Mouse (Mus musculus) neural tube, embryonic 15.5 days (tissue): Measurements from ENCODE around the gene Tmem115. TPM values are rescaled to one million over a fixed set of nuclear protein-coding genes. Genes with fewer than 3 reads are reported as not detected.

Source experiments
- ATAC-seq: fragments of 200-750 bp; cut with Nextera tagmentation; 2 replicates; pipeline ENCODE4 v1.8.0; 2017; ENCODE audit warnings: mild to moderate bottlenecking, moderate TSS enrichment, moderate library complexity; ENCODE audit not compliant: low FRiP score
- H3K27ac ChIP-seq: fragments of 300-500 bp; sonication (generic); replicated peaks from 2 replicates; pipeline ENCODE4 v1.5.1; 2015; ENCODE audit warnings: mild to moderate bottlenecking, inconsistent platforms
- H3K27me3 ChIP-seq: fragments of 300-500 bp; sonication (generic); replicated peaks from 2 replicates; pipeline ENCODE4 v1.6.1; 2015; ENCODE audit warnings: inconsistent platforms
- H3K36me3 ChIP-seq: fragments of 300-500 bp; sonication (generic); 2 replicates; pipeline ENCODE4 v1.6.1; 2015; ENCODE audit warnings: inconsistent platforms
- H3K4me1 ChIP-seq: fragments of 300-500 bp; sonication (generic); 2 replicates; pipeline ENCODE4 v1.6.1; 2015; ENCODE audit warnings: inconsistent platforms
- H3K4me2 ChIP-seq: fragments of 300-500 bp; sonication (generic); 2 replicates; pipeline ENCODE4 v1.6.1; 2015; ENCODE audit warnings: inconsistent platforms, mild to moderate bottlenecking, moderate library complexity
- H3K4me3 ChIP-seq: fragments of 300-500 bp; sonication (generic); replicated peaks from 2 replicates; pipeline ENCODE4 v1.5.1; 2015; ENCODE audit warnings: mild to moderate bottlenecking, inconsistent platforms
- H3K9ac ChIP-seq: fragments of 300-500 bp; sonication (generic); replicated peaks from 2 replicates; pipeline ENCODE4 v1.6.1; 2015; ENCODE audit warnings: mild to moderate bottlenecking, inconsistent platforms
- H3K9me3 ChIP-seq: fragments of 300-500 bp; sonication (generic); replicated peaks from 2 replicates; pipeline ENCODE4 v1.6.1; 2016; ENCODE audit warnings: inconsistent platforms
- WGBS: fragments of 180-500 bp; shearing (Covaris S2); methylation state at CpG from one replicate; pipeline ENCODE4 v1.1.7; 2015; ENCODE audit warnings: mixed read lengths; 5-methylcytosine and 5-hydroxymethylcytosine counted together
- polyA plus RNA-seq: library from polyadenylated mRNA; unstranded; fragments of >200 nt; fragmentation: Nextera tagmentation; extraction: Ambion mirVana; gene quantifications from 2 replicates; pipeline ENCODE4 v1.2.1, GENCODE M21; 2015

Tmem115 gene
- polyA plus RNA-seq, 1 experiment from 2014 or later = 45.7 TPM

DNA sequence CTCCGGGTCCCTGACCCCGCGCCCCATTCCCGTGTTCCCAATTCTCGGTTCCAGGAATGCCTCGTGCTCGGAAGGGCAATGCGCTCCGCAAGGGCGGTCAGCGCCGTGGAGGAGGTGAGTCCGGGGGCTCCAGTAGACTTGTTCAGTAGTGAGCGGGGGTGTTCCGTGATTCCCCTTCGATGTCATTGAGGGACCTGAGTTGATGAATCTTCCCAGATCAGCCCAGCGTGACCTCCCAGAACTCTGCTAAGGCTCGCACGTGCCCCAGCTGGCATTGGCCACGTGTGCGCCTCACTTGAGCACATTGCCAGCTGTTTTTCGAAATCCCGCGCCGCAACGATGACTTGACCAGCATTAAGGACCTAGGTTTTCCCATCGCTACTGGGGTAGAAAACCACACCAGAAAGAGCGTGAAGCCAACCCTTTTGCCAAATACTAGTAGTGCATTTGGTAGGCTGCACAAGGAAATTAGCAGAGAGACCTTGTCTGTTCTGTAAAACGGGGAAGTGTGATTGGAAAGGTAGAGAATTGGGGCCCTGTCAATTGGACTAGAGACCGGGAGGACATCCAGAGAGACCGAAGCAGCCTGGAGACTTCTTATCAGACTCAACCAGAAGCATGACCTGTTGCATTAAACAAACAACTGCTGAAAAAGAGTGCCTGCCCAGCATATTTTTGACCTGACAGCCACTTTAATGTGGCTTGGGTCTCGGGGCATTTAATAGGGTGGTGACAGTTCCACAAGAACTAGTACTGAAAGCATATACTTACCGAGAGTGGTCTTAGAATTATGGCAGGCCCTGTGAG, 54.3 kb downstream of the Tmem115 start:
- ATAC-seq = peak; percentile 45
- peak overlapping the region; percentile 65 for H3K9ac ChIP-seq
- no peaks in the 10 kb centered on the region for H3K27me3 ChIP-seq
- H3K36me3 ChIP-seq = peaks cover 25% of the 10 kb centered on the region
- H3K27ac ChIP-seq = peak overlapping the region; percentile 72
- H3K9me3 ChIP-seq = no peaks in the 10 kb centered on the region
- peak overlapping the region; percentile 75 for H3K4me2 ChIP-seq
- WGBS = 5% methylated on average over 33 of the region's 33 CpGs
- H3K4me1 ChIP-seq = peaks cover 17% of the 10 kb centered on the region
- H3K4me3 ChIP-seq = peak overlapping the region; percentile 84

Other genes with a start within 250 kb of the Tmem115 start
- 2.2 and 9.4 TPM in 2 replicates for gene Mapkapk3, start 244.1 kb upstream of the Tmem115 start, polyA plus RNA-seq
- 12.6 and 15.5 TPM in 2 replicates for gene Cish, start 237.9 kb upstream of the Tmem115 start, polyA plus RNA-seq
- gene Hemk1, start 195.6 kb upstream of the Tmem115 start, polyA plus RNA-seq = 16.3 and 18.2 TPM in 2 replicates
- gene 6430571L13Rik, start 193.3 kb upstream of the Tmem115 start, polyA plus RNA-seq = 7.8 and 9.1 TPM in 2 replicates
- 7.6 and 9.8 TPM in 2 replicates for gene Cacna2d2, start 134.3 kb upstream of the Tmem115 start, polyA plus RNA-seq
- 46.9 and 53.9 TPM in 2 replicates for gene Cyb561d2, start 8.2 kb downstream of the Tmem115 start, polyA plus RNA-seq
- gene Nprl2, start 8.3 kb downstream of the Tmem115 start, polyA plus RNA-seq = 67.5 and 77.9 TPM in 2 replicates
- gene Zmynd10, start 13.4 kb downstream of the Tmem115 start, polyA plus RNA-seq = 1.6 and 2.6 TPM in 2 replicates
- 41.2 and 46.1 TPM in 2 replicates for gene Rassf1, start 17.6 kb downstream of the Tmem115 start, polyA plus RNA-seq
- gene Tusc2, start 29.3 kb downstream of the Tmem115 start, polyA plus RNA-seq = 112 and 125 TPM in 2 replicates
- gene Hyal2, start 34.0 kb downstream of the Tmem115 start, polyA plus RNA-seq = 56.0 and 57.3 TPM in 2 replicates
- 8.5 and 11.0 TPM in 2 replicates for gene Hyal1, start 43.0 kb downstream of the Tmem115 start, polyA plus RNA-seq
- gene Naa80, start 44.9 kb downstream of the Tmem115 start, polyA plus RNA-seq = 16.9 and 19.7 TPM in 2 replicates
- gene Hyal3, start 46.9 kb downstream of the Tmem115 start, polyA plus RNA-seq = 2.0 and 2.2 TPM in 2 replicates
- gene Ifrd2, start 53.7 kb downstream of the Tmem115 start, polyA plus RNA-seq = 14.4 and 25.2 TPM in 2 replicates
- 6.6 and 9.7 TPM in 2 replicates for gene Sema3b, start 75.3 kb downstream of the Tmem115 start, polyA plus RNA-seq
- 262 and 325 TPM in 2 replicates for gene Gnai2, start 101.4 kb downstream of the Tmem115 start, polyA plus RNA-seq
- 35.1 and 35.4 TPM in 2 replicates for gene Slc38a3, start 135.6 kb downstream of the Tmem115 start, polyA plus RNA-seq
- 2.5 and 2.9 TPM in 2 replicates for gene Gnat1, start 145.8 kb downstream of the Tmem115 start, polyA plus RNA-seq
- 10.2 and 12.5 TPM in 2 replicates for gene Sema3f, start 176.5 kb downstream of the Tmem115 start, polyA plus RNA-seq
- gene Rbm5, start 237.1 kb downstream of the Tmem115 start, polyA plus RNA-seq = 229 and 230 TPM in 2 replicates